Mouse (Mus musculus) C2C12 (cell line): ENCODE measurements around the gene Ndufv3.

ENCODE experiments used
- CEBPB ChIP-seq: IDR thresholded peaks from one replicate; pipeline ENCODE4 v1.6.1; 2011; ENCODE audit warnings: low read depth, mild to moderate bottlenecking, control low read depth, moderate library complexity
- CTCF ChIP-seq: IDR thresholded peaks from one replicate; pipeline ENCODE4 v1.5.1; 2011; ENCODE audit not compliant: control insufficient read depth, insufficient read depth, insufficient read length
- FOSL1 ChIP-seq: IDR thresholded peaks from one replicate; pipeline ENCODE4 v1.8.0; 2011; ENCODE audit warnings: mild to moderate bottlenecking, low read length; ENCODE audit not compliant: poor library complexity, insufficient read depth, severe bottlenecking
- USF1 ChIP-seq: IDR thresholded peaks from one replicate; pipeline ENCODE4 v1.6.1; 2011; ENCODE audit warnings: low read depth, mild to moderate bottlenecking, control low read depth, moderate library complexity

GRCm38 (mm10) chr17:31556253-31556652 is 36.3 kb downstream of the Ndufv3 start:
- TF ChIP-seq CTCF, result no peak
- no peak for TF ChIP-seq CEBPB
- no peak for TF ChIP-seq FOSL1
- TF ChIP-seq USF1, result no peak
